Mouse (Mus musculus) liver, embryonic 11.5 days (tissue): ENCODE measurements around the gene Aplp1. TPM values are rescaled to one million over a fixed set of nuclear protein-coding genes. Genes with fewer than 3 reads are reported as not detected.

ENCODE experiments used
- ATAC-seq: fragments of 200-750 bp; cut with Nextera tagmentation; replicated peaks from 2 replicates; pipeline ENCODE4 v1.8.0; 2017; ENCODE audit warnings: moderate number of reproducible peaks, mild to moderate bottlenecking, moderate TSS enrichment, moderate library complexity; ENCODE audit not compliant: low FRiP score
- DNase-seq: peaks from one replicate; pipeline ENCODE4 v3.0.0-alpha.2; 2017; ENCODE audit warnings: low spot score
- H3K27ac ChIP-seq: fragments of 300-500 bp; sonication (generic); 2 replicates; pipeline ENCODE4 v1.5.1; 2014; ENCODE audit warnings: mild to moderate bottlenecking, low read depth, low read length, control low read depth
- H3K27me3 ChIP-seq: fragments of 300-500 bp; sonication (generic); replicated peaks from 2 replicates; pipeline ENCODE4 v1.6.1; 2014; ENCODE audit warnings: low read length, mixed read lengths; ENCODE audit not compliant: control insufficient read depth, insufficient read depth
- H3K36me3 ChIP-seq: fragments of 300-500 bp; sonication (generic); 2 replicates; pipeline ENCODE4 v1.6.1; 2014; ENCODE audit warnings: mild to moderate bottlenecking, low read length, moderate library complexity, mixed read lengths; ENCODE audit not compliant: control insufficient read depth, insufficient read depth
- H3K4me1 ChIP-seq: fragments of 300-500 bp; sonication (generic); replicated peaks from 2 replicates; pipeline ENCODE4 v1.6.1; 2014; ENCODE audit warnings: low read length, mixed read lengths; ENCODE audit not compliant: control insufficient read depth, insufficient read depth
- H3K4me2 ChIP-seq: fragments of 300-500 bp; sonication (generic); 2 replicates; pipeline ENCODE4 v1.6.1; 2014; ENCODE audit warnings: mild to moderate bottlenecking, control low read depth, moderate library complexity
- H3K4me3 ChIP-seq: fragments of 300-500 bp; sonication (generic); 2 replicates; pipeline ENCODE4 v1.5.1; 2014; ENCODE audit warnings: low read depth, low read length, control low read depth
- H3K9ac ChIP-seq: fragments of 300-500 bp; sonication (generic); 2 replicates; pipeline ENCODE4 v1.6.1; 2014; ENCODE audit warnings: low read depth, low read length, control low read depth
- H3K9me3 ChIP-seq: fragments of 300-500 bp; sonication (generic); 2 replicates; pipeline ENCODE4 v1.6.1; 2016; ENCODE audit warnings: low read length, inconsistent platforms, mixed read lengths; ENCODE audit not compliant: control insufficient read depth
- WGBS: fragments of 180-500 bp; shearing (Covaris S2); extraction: QIAGEN DNeasy Blood & Tissue Kit; methylation state at CpG from one replicate; pipeline ENCODE4 v1.1.7; 2014; 5-methylcytosine and 5-hydroxymethylcytosine counted together
- polyA plus RNA-seq: library from polyadenylated mRNA; unstranded; fragments of >200 nt; fragmentation: Nextera tagmentation; extraction: Ambion mirVana; gene quantifications from 2 replicates; pipeline ENCODE4 v1.2.1, GENCODE M21; 2014

Gene Aplp1
- polyA plus RNA-seq, 1 experiment from 2014 or later = 18.4 TPM

- H3K4me3 ChIP-seq = no peak overlapping the region
- H3K4me2 ChIP-seq = no peak overlapping the region; the same call in 1 of the 2 replicates
- DNase-seq (no peak), ATAC-seq (no peak)
- peaks cover 6% of the 10 kb centered on the region; the same call in 1 of the 2 replicates for H3K4me1 ChIP-seq
- no peak overlapping the region for H3K27ac ChIP-seq
- WGBS = 4% methylated on average over 9 of the region's 9 CpGs
- H3K9me3 ChIP-seq = no peaks in the 10 kb centered on the region
- no peak overlapping the region for H3K9ac ChIP-seq
- H3K27me3 ChIP-seq = peaks cover 92% of the 10 kb centered on the region
- H3K36me3 ChIP-seq = no peaks in the 10 kb centered on the region
These were observed 11.2 kb upstream of the Aplp1 start for GRCm38 (mm10) chr7:30456487-30456886.

DNA sequence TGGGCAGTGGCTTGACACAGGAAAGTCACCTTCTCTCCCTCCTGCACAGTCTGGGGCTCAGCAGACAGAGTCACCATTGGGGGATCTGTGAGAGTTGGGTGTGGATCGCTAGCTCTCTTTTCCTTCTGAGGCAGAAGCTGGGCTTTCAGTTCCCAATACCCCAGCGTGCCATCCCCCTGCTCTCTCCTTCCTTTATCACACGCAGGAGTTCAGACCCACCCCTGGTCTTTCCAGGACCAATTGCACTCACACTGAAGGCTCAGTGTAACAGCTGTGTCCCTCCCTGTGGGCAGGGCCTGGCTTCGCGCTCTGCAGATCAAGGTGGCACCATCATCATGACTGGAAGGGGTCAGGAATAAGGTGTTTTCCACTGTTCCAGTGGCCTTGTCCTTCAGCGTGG, 8.9 kb upstream of the Aplp1 start:
- Histone ChIP-seq H3K27me3 (peaks cover 73% of the 10 kb centered on the region), H3K4me2 (peak overlapping the region; percentile 40; the same call in 1 of the 2 replicates), H3K27ac (no peak overlapping the region), H3K4me3 (no peak overlapping the region), H3K36me3 (no peaks in the 10 kb centered on the region), H3K9ac (no peak overlapping the region), H3K9me3 (no peaks in the 10 kb centered on the region), H3K4me1 (peaks cover 6% of the 10 kb centered on the region; the same call in 1 of the 2 replicates)
- DNase-seq (no peak), ATAC-seq (no peak)
- WGBS = 17% methylated on average over 6 of the region's 6 CpGs

DNA sequence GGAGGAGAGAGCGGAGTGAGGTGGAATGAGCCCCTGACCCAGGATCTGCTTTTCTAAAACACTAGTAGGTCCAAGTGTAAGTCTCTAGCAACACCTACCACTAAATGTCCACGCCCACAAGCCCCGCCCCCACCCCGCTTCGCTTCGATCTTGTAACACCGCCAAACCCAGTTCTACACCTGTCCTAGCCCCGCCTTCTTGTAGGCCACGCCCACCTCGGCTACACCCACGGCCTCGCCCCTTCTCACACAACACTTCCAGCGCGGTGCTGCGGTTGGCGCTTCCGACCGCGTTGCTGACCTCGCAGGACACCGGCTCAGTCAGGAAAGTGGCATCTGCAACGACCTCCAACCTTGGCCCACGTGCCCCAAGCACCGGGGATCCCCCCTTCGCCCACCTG, 8.4 kb upstream of the Aplp1 start:
- H3K4me1 ChIP-seq = peaks cover 6% of the 10 kb centered on the region; the same call in 1 of the 2 replicates
- WGBS = 1% methylated on average over 25 of the region's 25 CpGs
- ATAC-seq (no peak; the same call in 1 of the 2 replicates), DNase-seq (no peak)
- no peaks in the 10 kb centered on the region for H3K9me3 ChIP-seq
- no peak overlapping the region for H3K27ac ChIP-seq
- peak overlapping the region; percentile 40 for H3K4me2 ChIP-seq
- H3K27me3 ChIP-seq = peaks cover 68% of the 10 kb centered on the region
- peak overlapping the region; percentile 0; the same call in 1 of the 2 replicates for H3K4me3 ChIP-seq
- no peak overlapping the region for H3K9ac ChIP-seq
- no peaks in the 10 kb centered on the region for H3K36me3 ChIP-seq

DNA sequence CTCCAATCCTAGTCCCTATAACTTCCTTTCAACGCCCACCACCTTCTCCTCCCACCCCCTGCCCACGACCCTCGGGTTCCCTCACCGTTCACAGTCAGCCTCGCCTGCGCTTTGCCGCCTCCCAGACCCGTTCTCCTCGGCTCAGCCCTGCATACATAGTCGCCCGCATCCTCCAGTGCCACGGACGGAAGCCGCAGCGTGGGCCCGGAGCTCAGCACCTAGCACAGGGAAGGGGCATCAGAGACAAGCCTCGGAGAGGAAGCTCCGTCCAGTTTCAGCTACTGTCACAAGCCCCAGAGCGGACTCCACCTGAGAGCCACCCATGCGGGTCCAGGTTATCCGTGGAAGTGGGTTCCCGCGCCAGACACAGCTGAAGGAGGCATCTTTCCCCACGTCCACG, 8.0 kb upstream of the Aplp1 start:
- no peaks in the 10 kb centered on the region for H3K9me3 ChIP-seq
- peaks cover 6% of the 10 kb centered on the region; the same call in 1 of the 2 replicates for H3K4me1 ChIP-seq
- DNase-seq = no peak
- H3K27ac ChIP-seq = no peak overlapping the region
- ATAC-seq = no peak
- WGBS = 21% methylated on average over 25 of the region's 25 CpGs
- peaks cover 64% of the 10 kb centered on the region for H3K27me3 ChIP-seq
- H3K9ac ChIP-seq = no peak overlapping the region
- H3K4me3 ChIP-seq = no peak overlapping the region
- peak overlapping the region; percentile 40 for H3K4me2 ChIP-seq
- no peaks in the 10 kb centered on the region for H3K36me3 ChIP-seq

DNA sequence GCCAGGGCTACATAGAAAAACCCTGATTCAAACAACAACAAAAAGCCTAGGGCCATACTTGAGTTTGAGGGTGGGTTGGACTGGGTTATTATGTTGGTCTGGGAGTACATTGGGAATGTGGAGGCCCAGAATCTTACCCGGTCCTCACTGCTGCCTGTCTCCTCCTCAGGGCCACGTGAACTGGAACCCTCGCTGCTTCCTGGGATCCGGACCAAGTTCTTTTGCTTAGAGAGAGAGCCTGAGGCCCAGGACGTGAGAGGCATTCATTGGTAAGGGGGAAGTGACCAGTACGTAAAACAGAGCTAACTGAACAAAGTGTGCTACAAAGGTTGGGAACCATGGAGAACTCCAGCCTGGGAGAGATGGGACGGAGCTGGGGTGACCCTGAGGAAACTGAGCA, 4.9 kb upstream of the Aplp1 start:
- Histone ChIP-seq H3K9me3 (no peaks in the 10 kb centered on the region), H3K27me3 (peaks cover 50% of the 10 kb centered on the region), H3K4me1 (peaks cover 6% of the 10 kb centered on the region), H3K4me2 (no peak overlapping the region), H3K9ac (no peak overlapping the region), H3K36me3 (no peaks in the 10 kb centered on the region), H3K4me3 (no peak overlapping the region), H3K27ac (no peak overlapping the region)
- DNase-seq (no peak), ATAC-seq (no peak)
- WGBS = 75% methylated on average over 7 of the region's 7 CpGs

- Histone ChIP-seq H3K36me3 (no peaks in the 10 kb centered on the region), H3K9me3 (no peaks in the 10 kb centered on the region), H3K4me3 (peak overlapping the region; percentile 65), H3K4me1 (peaks cover 10% of the 10 kb centered on the region), H3K27me3 (peaks cover 42% of the 10 kb centered on the region), H3K4me2 (peak overlapping the region; percentile 87), H3K9ac (peak overlapping the region; percentile 53; the same call in 1 of the 2 replicates), H3K27ac (no peak overlapping the region)
- DNase-seq (no peak), ATAC-seq (0 out of 2 replicates have a peak, but pooled peaks have one; percentile 26)
- WGBS = 2% methylated on average over 38 of the region's 38 CpGs
These were observed 973 bp downstream of the Aplp1 start for GRCm38 (mm10) chr7:30444154-30444970.

DNA sequence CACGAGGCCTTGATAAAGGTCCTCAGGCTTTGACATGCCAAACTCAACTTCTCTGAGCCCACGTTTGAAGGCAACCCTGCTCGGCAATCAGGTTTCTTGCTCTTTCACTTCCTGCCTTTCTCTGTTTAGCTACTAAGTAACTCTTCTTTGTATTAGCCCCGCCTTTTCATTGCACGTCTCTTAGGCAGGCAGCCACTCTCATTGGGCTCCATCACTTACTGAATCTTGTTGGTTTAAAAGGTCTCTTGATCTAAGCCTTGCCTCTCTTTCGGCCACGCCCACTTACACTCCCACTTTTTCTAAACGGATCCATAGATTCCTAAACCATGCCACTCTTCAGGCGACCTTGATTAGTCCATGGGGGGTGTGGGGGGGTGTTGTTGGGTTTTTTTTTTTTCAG, 1.6 kb downstream of the Aplp1 start:
- Histone ChIP-seq H3K36me3 (no peaks in the 10 kb centered on the region), H3K4me2 (peak overlapping the region; percentile 87), H3K9ac (no peak overlapping the region), H3K9me3 (no peaks in the 10 kb centered on the region), H3K27me3 (peaks cover 42% of the 10 kb centered on the region), H3K4me1 (peaks cover 10% of the 10 kb centered on the region), H3K27ac (no peak overlapping the region), H3K4me3 (no peak overlapping the region)
- DNase-seq (no peak), ATAC-seq (no peak)
- WGBS = 21% methylated on average over 9 of the region's 9 CpGs

- no peaks in the 10 kb centered on the region for H3K9me3 ChIP-seq
- no peak for DNase-seq
These were observed 4.6 kb downstream of the Aplp1 start for GRCm38 (mm10) chr7:30440697-30441096.

DNA sequence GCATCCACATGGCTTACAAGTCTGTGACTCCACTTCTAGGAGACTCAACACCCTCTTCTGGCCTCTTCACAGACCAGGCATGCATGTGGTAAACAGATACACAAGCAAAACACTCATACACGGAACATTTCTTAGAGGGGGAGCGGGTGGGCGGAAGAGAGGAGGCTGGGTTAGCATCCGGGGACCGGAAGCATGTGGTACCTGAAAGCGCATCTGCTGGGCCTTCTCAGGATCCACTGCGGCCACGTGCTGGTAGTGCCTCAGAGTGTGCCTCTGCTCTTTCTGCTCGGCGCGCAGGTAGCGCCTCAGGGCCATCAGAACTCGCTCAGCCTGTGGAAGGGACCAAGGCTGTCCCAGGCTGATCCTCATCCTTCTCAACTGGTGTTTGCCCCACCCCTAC, 5.6 kb downstream of the Aplp1 start:
- Histone ChIP-seq H3K4me3 (no peak overlapping the region), H3K4me1 (peaks cover 6% of the 10 kb centered on the region), H3K9ac (no peak overlapping the region), H3K4me2 (no peak overlapping the region), H3K27me3 (peaks cover 30% of the 10 kb centered on the region), H3K9me3 (no peaks in the 10 kb centered on the region), H3K27ac (no peak overlapping the region), H3K36me3 (no peaks in the 10 kb centered on the region)
- DNase-seq = no peak
- WGBS = 70% methylated on average over 13 of the region's 13 CpGs
- ATAC-seq = no peak

More at GRCm38 (mm10) chr7:30440697-30441096, 4.6 kb downstream of the Aplp1 start:
- Histone ChIP-seq H3K4me2 (no peak overlapping the region), H3K27me3 (peaks cover 37% of the 10 kb centered on the region), H3K36me3 (no peaks in the 10 kb centered on the region), H3K4me1 (peaks cover 10% of the 10 kb centered on the region), H3K9ac (no peak overlapping the region), H3K4me3 (no peak overlapping the region), H3K27ac (no peak overlapping the region)
- 23% methylated on average over 4 of the region's 5 CpGs for WGBS
- ATAC-seq = no peak
